Mouse (Mus musculus) lung, embryonic 14.5 days (tissue): ENCODE measurements around the gene Rora. TPM values are rescaled to one million over a fixed set of nuclear protein-coding genes. Genes with fewer than 3 reads are reported as not detected.

Experiments
- ATAC-seq: fragments of 200-750 bp; cut with Nextera tagmentation; 2 replicates; pipeline ENCODE4 v1.8.0; 2017; ENCODE audit warnings: mild to moderate bottlenecking, moderate TSS enrichment, moderate library complexity; ENCODE audit not compliant: insufficient read depth
- DNase-seq: peaks from one replicate; pipeline ENCODE4 v3.0.0-alpha.2; 2015
- H3K27ac ChIP-seq: fragments of 300-500 bp; sonication (generic); 2 replicates; pipeline ENCODE4 v1.5.1; 2014; ENCODE audit warnings: low read depth, mild to moderate bottlenecking, moderate library complexity
- H3K27me3 ChIP-seq: fragments of 300-500 bp; sonication (generic); 2 replicates; pipeline ENCODE4 v1.6.1; 2014; ENCODE audit warnings: low read length, control low read depth; ENCODE audit not compliant: insufficient read depth
- H3K36me3 ChIP-seq: fragments of 300-500 bp; sonication (generic); 2 replicates; pipeline ENCODE4 v1.6.1; 2014; ENCODE audit warnings: control low read depth; ENCODE audit not compliant: insufficient read depth
- H3K4me1 ChIP-seq: fragments of 300-500 bp; sonication (generic); 2 replicates; pipeline ENCODE4 v1.6.1; 2014; ENCODE audit warnings: antibody characterized with exemption, control low read depth; ENCODE audit not compliant: insufficient read depth
- H3K4me2 ChIP-seq: fragments of 300-500 bp; sonication (generic); 2 replicates; pipeline ENCODE4 v1.6.1; 2014; ENCODE audit warnings: mild to moderate bottlenecking
- H3K4me3 ChIP-seq: fragments of 300-500 bp; sonication (generic); 2 replicates; pipeline ENCODE4 v1.5.1; 2014; ENCODE audit warnings: low read depth, low read length
- H3K9ac ChIP-seq: fragments of 300-500 bp; sonication (generic); 2 replicates; pipeline ENCODE4 v1.6.1; 2014
- H3K9me3 ChIP-seq: fragments of 300-500 bp; sonication (generic); 2 replicates; pipeline ENCODE4 v1.6.1; 2016; ENCODE audit warnings: low read depth, low read length, control low read depth
- CTCF ChIP-seq: IDR thresholded peaks from 2 replicates; pipeline ENCODE4 v1.5.1; 2016; ENCODE audit warnings: antibody characterized with exemption, low read depth
- WGBS: fragments of 180-500 bp; shearing (Covaris S2); extraction: QIAGEN DNeasy Blood & Tissue Kit; methylation state at CpG from one replicate; pipeline ENCODE4 v1.1.7; 2014; 5-methylcytosine and 5-hydroxymethylcytosine counted together
- polyA plus RNA-seq: library from polyadenylated mRNA; unstranded; fragments of >200 nt; fragmentation: Nextera tagmentation; extraction: Ambion mirVana; gene quantifications from 2 replicates; pipeline ENCODE4 v1.2.1, GENCODE M21; 2014

Rora gene
- polyA plus RNA-seq, 1 experiment from 2014 or later: 5.9 TPM

- WGBS: 50% methylated on average over 10 of the region's 10 CpGs
- TF ChIP-seq CTCF: no peak
- Histone ChIP-seq H3K9ac (no peak overlapping the region), H3K27me3 (no peaks in the 10 kb centered on the region), H3K4me3 (no peak overlapping the region), H3K9me3 (no peaks in the 10 kb centered on the region), H3K4me2 (no peak overlapping the region), H3K27ac (no peak overlapping the region), H3K36me3 (no peaks in the 10 kb centered on the region), H3K4me1 (0 out of 2 replicates have a peak, but pooled peaks cover 2% of the 10 kb centered on the region)
- ATAC-seq: no peak
- DNase-seq: peak; percentile 62
These were observed 583.7 kb downstream of the Rora start for GRCm38 (mm10) chr9:69237316-69237715.

GRCm38 (mm10) chr9:69242538-69242937, 589.0 kb downstream of the Rora start:
- H3K9ac ChIP-seq: no peak overlapping the region
- no peak overlapping the region for H3K27ac ChIP-seq
- no peak for DNase-seq
- no peaks in the 10 kb centered on the region for H3K36me3 ChIP-seq
- no peak for TF ChIP-seq CTCF
- no peaks in the 10 kb centered on the region for H3K27me3 ChIP-seq
- H3K4me2 ChIP-seq: no peak overlapping the region
- WGBS: 61% methylated on average over 6 of the region's 6 CpGs
- 0 out of 2 replicates have a peak, but pooled peaks cover 2% of the 10 kb centered on the region for H3K4me1 ChIP-seq
- no peaks in the 10 kb centered on the region for H3K9me3 ChIP-seq
- ATAC-seq: no peak
- H3K4me3 ChIP-seq: no peak overlapping the region

- Histone ChIP-seq H3K4me3 (no peak overlapping the region), H3K9ac (no peak overlapping the region), H3K4me1 (no peaks in the 10 kb centered on the region), H3K27me3 (no peaks in the 10 kb centered on the region), H3K36me3 (no peaks in the 10 kb centered on the region), H3K27ac (no peak overlapping the region), H3K4me2 (no peak overlapping the region), H3K9me3 (no peaks in the 10 kb centered on the region)
- DNase-seq (no peak), ATAC-seq (no peak)
- WGBS: 31% methylated on average over 6 of the region's 6 CpGs
- TF ChIP-seq CTCF: no peak
These were observed 590.0 kb downstream of the Rora start for GRCm38 (mm10) chr9:69243626-69244025.

- no peak overlapping the region for H3K27ac ChIP-seq
- 54% methylated on average over 3 of the region's 3 CpGs for WGBS
- DNase-seq: peak; percentile 52
These were observed 592.6 kb downstream of the Rora start for GRCm38 (mm10) chr9:69246225-69246624.

GRCm38 (mm10) chr9:69249586-69249985, 596.0 kb downstream of the Rora start:
- no peak for DNase-seq
- WGBS: 95% methylated on average over 3 of the region's 3 CpGs
- H3K4me2 ChIP-seq: no peak overlapping the region
- ATAC-seq: no peak
- no peak overlapping the region for H3K4me3 ChIP-seq
- H3K27ac ChIP-seq: no peak overlapping the region
- no peak for TF ChIP-seq CTCF
- no peaks in the 10 kb centered on the region for H3K27me3 ChIP-seq
- no peaks in the 10 kb centered on the region for H3K9me3 ChIP-seq
- H3K4me1 ChIP-seq: no peaks in the 10 kb centered on the region
- H3K36me3 ChIP-seq: no peaks in the 10 kb centered on the region
- H3K9ac ChIP-seq: no peak overlapping the region

More at GRCm38 (mm10) chr9:69246225-69246624, 592.6 kb downstream of the Rora start:
- H3K9ac ChIP-seq: no peak overlapping the region
- H3K9me3 ChIP-seq: no peaks in the 10 kb centered on the region
- H3K4me3 ChIP-seq: no peak overlapping the region
- no peak for ATAC-seq
- H3K4me1 ChIP-seq: no peaks in the 10 kb centered on the region
- TF ChIP-seq CTCF: no peak
- H3K27me3 ChIP-seq: no peaks in the 10 kb centered on the region
- no peak overlapping the region for H3K4me2 ChIP-seq
- no peaks in the 10 kb centered on the region for H3K36me3 ChIP-seq

GRCm38 (mm10) chr9:69250326-69250725, 596.7 kb downstream of the Rora start:
- Histone ChIP-seq H3K4me2 (no peak overlapping the region), H3K4me1 (no peaks in the 10 kb centered on the region), H3K9ac (no peak overlapping the region), H3K36me3 (no peaks in the 10 kb centered on the region), H3K4me3 (no peak overlapping the region), H3K9me3 (no peaks in the 10 kb centered on the region), H3K27me3 (no peaks in the 10 kb centered on the region), H3K27ac (no peak overlapping the region)
- no peak for DNase-seq
- WGBS: 91% methylated on average over 8 of the region's 8 CpGs
- no peak for TF ChIP-seq CTCF
- ATAC-seq: no peak

- H3K9me3 ChIP-seq: no peaks in the 10 kb centered on the region
- no peak overlapping the region for H3K27ac ChIP-seq
- 53% methylated on average over 5 of the region's 5 CpGs for WGBS
- no peaks in the 10 kb centered on the region for H3K36me3 ChIP-seq
- H3K4me2 ChIP-seq: no peak overlapping the region
- DNase-seq (no peak), ATAC-seq (no peak)
- H3K27me3 ChIP-seq: no peaks in the 10 kb centered on the region
- no peaks in the 10 kb centered on the region for H3K4me1 ChIP-seq
- H3K9ac ChIP-seq: no peak overlapping the region
- no peak overlapping the region for H3K4me3 ChIP-seq
- TF ChIP-seq CTCF: no peak
These were observed 604.9 kb downstream of the Rora start for GRCm38 (mm10) chr9:69258506-69258905.

- Histone ChIP-seq H3K4me1 (no peaks in the 10 kb centered on the region), H3K9ac (peak overlapping the region; percentile 25; the same call in 1 of the 2 replicates), H3K27ac (no peak overlapping the region), H3K9me3 (no peaks in the 10 kb centered on the region), H3K36me3 (no peaks in the 10 kb centered on the region), H3K4me2 (peak overlapping the region; percentile 32; the same call in 1 of the 2 replicates), H3K4me3 (no peak overlapping the region), H3K27me3 (no peaks in the 10 kb centered on the region)
- TF ChIP-seq CTCF: no peak
- DNase-seq (peak; percentile 79), ATAC-seq (peak; percentile 85; the same call in 1 of the 2 replicates)
- WGBS: 6% methylated on average over 9 of the region's 9 CpGs
These were observed 605.8 kb downstream of the Rora start for GRCm38 (mm10) chr9:69259382-69259781.
